Mouse (Mus musculus): ENCODE data around the gene Olfr448.

DNA sequence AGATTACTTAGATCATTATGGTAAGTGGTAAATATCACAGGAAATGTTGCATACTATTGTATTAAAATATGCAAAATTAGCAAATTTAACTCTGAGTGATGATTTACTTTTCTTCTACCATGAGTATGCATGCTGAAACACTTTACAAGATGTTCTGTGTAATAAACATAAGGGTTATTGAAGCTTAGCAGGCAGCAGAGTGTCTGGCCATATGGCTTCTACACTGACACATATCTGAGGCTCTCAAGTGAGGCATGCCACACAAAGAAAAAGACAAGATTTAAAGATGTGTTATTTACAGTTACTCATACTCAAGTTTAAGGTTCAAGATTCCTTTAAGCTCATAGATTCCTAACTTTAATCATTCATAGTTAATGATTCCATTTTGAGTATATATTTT is 13.9 kb upstream of the Olfr448 start:
- TF ChIP-seq GATA1 (IDR thresholded peaks at IDR 0.05; ENCODE audit: borderline replicate concordance, low read length): no peak
- TF ChIP-seq FLI1 (IDR thresholded peaks at IDR 0.05; ENCODE audit: low read length): no peak

Measured in megakaryocyte, embryonic 14.5 days (primary cell).